In genomic region chr9:40307311-40307710, GRCm38 (mm10) we compare ENCODE assay signal across 33 mouse cellular contexts. TPM values are rescaled to one million over a fixed set of nuclear protein-coding genes. Genes with fewer than 3 reads are reported as not detected.
DNase-seq lines count a peak whose midpoint lies in the region; ATAC-seq and TF ChIP-seq lines count a peak whose summit lies in the region.
"Had no signal": no experiment of that assay in that cellular context is flagged by ENCODE, and none has a peak within 500 bp of the region (broad histone marks: within the 10 kb centered on the region; RNA-seq: fewer than 3 reads in every experiment).

No protein-coding gene starts in this region.

- no peak for TF ChIP-seq CTCF in hindbrain, postnatal 0 days (IDR thresholded peaks at IDR 0.05; ENCODE audit: low read depth)

- no peak overlapping the region for H3K4me2 ChIP-seq in forebrain, embryonic 14.5 days (ENCODE audit: low read length)
- H3K4me2 ChIP-seq in forebrain, embryonic 12.5 days, result no peak overlapping the region
- H3K4me2 ChIP-seq in hindbrain, postnatal 0 days (ENCODE audit: low read depth, low read length), result no peak overlapping the region
- no peak overlapping the region for H3K4me2 ChIP-seq in hindbrain, embryonic 13.5 days
- H3K4me2 ChIP-seq in neural tube, embryonic 13.5 days, result no peak overlapping the region
- no peak overlapping the region for H3K4me2 ChIP-seq in neural tube, embryonic 15.5 days
- H3K4me2 ChIP-seq in forebrain, embryonic 16.5 days (ENCODE audit: low read length), result no peak overlapping the region
- H3K4me2 ChIP-seq: embryonic facial prominence, embryonic 15.5 days; heart, embryonic 11.5 days; neural tube, embryonic 12.5 days; stomach, embryonic 15.5 days had no signal

- no peaks in the 10 kb centered on the region for H3K9me3 ChIP-seq in forebrain, embryonic 14.5 days (replicated peaks; ENCODE audit: control insufficient read depth, low read length)
- no peaks in the 10 kb centered on the region for H3K9me3 ChIP-seq in forebrain, embryonic 12.5 days
- no peaks in the 10 kb centered on the region for H3K9me3 ChIP-seq in hindbrain, postnatal 0 days (ENCODE audit: low read length)
- H3K9me3 ChIP-seq in hindbrain, embryonic 13.5 days, result no peaks in the 10 kb centered on the region
- no peaks in the 10 kb centered on the region for H3K9me3 ChIP-seq in neural tube, embryonic 13.5 days
- no peaks in the 10 kb centered on the region for H3K9me3 ChIP-seq in neural tube, embryonic 15.5 days (replicated peaks)
- H3K9me3 ChIP-seq in forebrain, embryonic 16.5 days (ENCODE audit: control insufficient read depth, low read length), result no peaks in the 10 kb centered on the region
- H3K9me3 ChIP-seq: embryonic facial prominence, embryonic 15.5 days; neural tube, embryonic 12.5 days; stomach, embryonic 15.5 days had no signal

- ATAC-seq in forebrain, embryonic 14.5 days, result no peak
- ATAC-seq in forebrain, embryonic 12.5 days (ENCODE audit: low FRiP score), result no peak
- ATAC-seq in hindbrain, postnatal 0 days, result peak; percentile 66
- no peak for ATAC-seq in hindbrain, embryonic 13.5 days (ENCODE audit: low FRiP score)
- peak; percentile 59; the same call in 1 of the 2 replicates for ATAC-seq in neural tube, embryonic 13.5 days (ENCODE audit: low read depth)
- ATAC-seq in neural tube, embryonic 15.5 days (ENCODE audit: low FRiP score), result no peak
- peak; percentile 75 for ATAC-seq in forebrain, embryonic 16.5 days
- ATAC-seq: intestine, postnatal 0 days; Patski had no signal

- DNase-seq in forebrain, embryonic 14.5 days (ENCODE audit: low spot score), result peak; percentile 34
- DNase-seq in hindbrain, postnatal 0 days (ENCODE audit: low spot score), result peak; percentile 27
- no peak for DNase-seq in right cerebral cortex, postnatal 25 days
- DNase-seq: cerebellum, adult 18-20 months; cerebellum, postnatal 10 days; gastrocnemius, postnatal 25 days; heart, adult 18-20 months; heart, postnatal 4 days; kidney, adult 9 months; kidney, postnatal 10 days; left cerebral cortex, postnatal 4 days; liver; lung, adult 2 months; lung, postnatal 10 days; midbrain, embryonic 14.5 days; retina, postnatal 1 day; right cerebral cortex, postnatal 14 days; thymus, adult 18-20 months; thymus, postnatal 25 days had no signal

- no peak overlapping the region for H3K27ac ChIP-seq in forebrain, embryonic 14.5 days (ENCODE audit: low read depth, low read length)
- no peak overlapping the region for H3K27ac ChIP-seq in forebrain, embryonic 12.5 days
- no peak overlapping the region for H3K27ac ChIP-seq in hindbrain, postnatal 0 days
- no peak overlapping the region for H3K27ac ChIP-seq in hindbrain, embryonic 13.5 days
- H3K27ac ChIP-seq in neural tube, embryonic 13.5 days (replicated peaks), result no peak overlapping the region; the same call in 1 of the 2 replicates
- no peak overlapping the region for H3K27ac ChIP-seq in neural tube, embryonic 15.5 days (replicated peaks)
- H3K27ac ChIP-seq in forebrain, embryonic 16.5 days (ENCODE audit: low read length), result no peak overlapping the region
- H3K27ac ChIP-seq: embryonic facial prominence, embryonic 15.5 days; liver, embryonic 14.5 days; macrophage; neural tube, embryonic 12.5 days; stomach, embryonic 15.5 days had no signal

- H3K4me3 ChIP-seq in forebrain, embryonic 14.5 days (ENCODE audit: low read depth, low read length), result no peak overlapping the region
- no peak overlapping the region for H3K4me3 ChIP-seq in forebrain, embryonic 12.5 days (replicated peaks)
- no peak overlapping the region for H3K4me3 ChIP-seq in hindbrain, postnatal 0 days (ENCODE audit: low read length)
- no peak overlapping the region for H3K4me3 ChIP-seq in hindbrain, embryonic 13.5 days
- no peak overlapping the region for H3K4me3 ChIP-seq in neural tube, embryonic 13.5 days
- H3K4me3 ChIP-seq in neural tube, embryonic 15.5 days (replicated peaks), result no peak overlapping the region
- H3K4me3 ChIP-seq in forebrain, embryonic 16.5 days (replicated peaks; ENCODE audit: low read length), result no peak overlapping the region
- H3K4me3 ChIP-seq: embryonic facial prominence, embryonic 15.5 days; neural tube, embryonic 12.5 days; stomach, embryonic 15.5 days had no signal

- no peak overlapping the region for H3K9ac ChIP-seq in forebrain, embryonic 14.5 days (ENCODE audit: low read length)
- H3K9ac ChIP-seq in forebrain, embryonic 12.5 days, result no peak overlapping the region
- no peak overlapping the region for H3K9ac ChIP-seq in hindbrain, postnatal 0 days (replicated peaks; ENCODE audit: low read length)
- H3K9ac ChIP-seq in hindbrain, embryonic 13.5 days, result no peak overlapping the region
- no peak overlapping the region for H3K9ac ChIP-seq in neural tube, embryonic 13.5 days
- no peak overlapping the region for H3K9ac ChIP-seq in neural tube, embryonic 15.5 days (replicated peaks)
- no peak overlapping the region for H3K9ac ChIP-seq in forebrain, embryonic 16.5 days (replicated peaks; ENCODE audit: low read depth, low read length)
- H3K9ac ChIP-seq: embryonic facial prominence, embryonic 15.5 days; liver, embryonic 14.5 days; neural tube, embryonic 12.5 days; stomach, embryonic 15.5 days had no signal

- H3K27me3 ChIP-seq in forebrain, embryonic 14.5 days (replicated peaks; ENCODE audit: control insufficient read depth, insufficient read depth, low read length), result no peaks in the 10 kb centered on the region
- no peaks in the 10 kb centered on the region for H3K27me3 ChIP-seq in forebrain, embryonic 12.5 days
- H3K27me3 ChIP-seq in hindbrain, postnatal 0 days (ENCODE audit: insufficient read depth, low read length), result no peaks in the 10 kb centered on the region
- no peaks in the 10 kb centered on the region for H3K27me3 ChIP-seq in hindbrain, embryonic 13.5 days
- H3K27me3 ChIP-seq in neural tube, embryonic 13.5 days, result no peaks in the 10 kb centered on the region
- H3K27me3 ChIP-seq in neural tube, embryonic 15.5 days (replicated peaks), result no peaks in the 10 kb centered on the region
- H3K27me3 ChIP-seq in forebrain, embryonic 16.5 days (replicated peaks; ENCODE audit: control insufficient read depth, insufficient read depth, low read length), result no peaks in the 10 kb centered on the region
- H3K27me3 ChIP-seq: embryonic facial prominence, embryonic 15.5 days; neural tube, embryonic 12.5 days; Patski; stomach, embryonic 15.5 days had no signal

- H3K4me1 ChIP-seq in forebrain, embryonic 14.5 days (ENCODE audit: control insufficient read depth, insufficient read depth, low read length), result no peaks in the 10 kb centered on the region
- no peaks in the 10 kb centered on the region; the same call in 1 of the 2 replicates for H3K4me1 ChIP-seq in forebrain, embryonic 12.5 days
- no peaks in the 10 kb centered on the region for H3K4me1 ChIP-seq in hindbrain, postnatal 0 days (ENCODE audit: insufficient read depth, low read length)
- no peaks in the 10 kb centered on the region for H3K4me1 ChIP-seq in hindbrain, embryonic 13.5 days (replicated peaks)
- no peaks in the 10 kb centered on the region for H3K4me1 ChIP-seq in neural tube, embryonic 13.5 days (replicated peaks)
- no peaks in the 10 kb centered on the region for H3K4me1 ChIP-seq in neural tube, embryonic 15.5 days
- H3K4me1 ChIP-seq in forebrain, embryonic 16.5 days (replicated peaks; ENCODE audit: control insufficient read depth, insufficient read depth, low read length), result no peaks in the 10 kb centered on the region
- H3K4me1 ChIP-seq: embryonic facial prominence, embryonic 15.5 days; neural tube, embryonic 12.5 days; stomach, embryonic 15.5 days had no signal

- peaks cover 82% of the 10 kb centered on the region for H3K36me3 ChIP-seq in forebrain, embryonic 14.5 days (ENCODE audit: control insufficient read depth, insufficient read depth, low read length)
- H3K36me3 ChIP-seq in forebrain, embryonic 12.5 days (replicated peaks), result peaks cover 43% of the 10 kb centered on the region
- peaks cover 83% of the 10 kb centered on the region for H3K36me3 ChIP-seq in hindbrain, postnatal 0 days (ENCODE audit: insufficient read depth, low read length)
- H3K36me3 ChIP-seq in hindbrain, embryonic 13.5 days, result peaks cover 99% of the 10 kb centered on the region
- H3K36me3 ChIP-seq in neural tube, embryonic 13.5 days, result peaks cover 97% of the 10 kb centered on the region
- H3K36me3 ChIP-seq in neural tube, embryonic 15.5 days, result peaks cover 94% of the 10 kb centered on the region
- peaks cover 39% of the 10 kb centered on the region for H3K36me3 ChIP-seq in forebrain, embryonic 16.5 days (ENCODE audit: control insufficient read depth, insufficient read depth)
- H3K36me3 ChIP-seq: stomach, embryonic 15.5 days had no signal

- 69% methylated on average over 3 of the region's 3 CpGs for WGBS in forebrain, embryonic 14.5 days
- 87% methylated on average over 3 of the region's 3 CpGs for WGBS in forebrain, embryonic 12.5 days
- 47% methylated on average over 3 of the region's 3 CpGs for WGBS in hindbrain, postnatal 0 days
- 76% methylated on average over 3 of the region's 3 CpGs for WGBS in hindbrain, embryonic 13.5 days
- WGBS in neural tube, embryonic 13.5 days, result 81% methylated on average over 3 of the region's 3 CpGs
- WGBS in neural tube, embryonic 15.5 days, result 69% methylated on average over 3 of the region's 3 CpGs
- 69% methylated on average over 3 of the region's 3 CpGs for WGBS in forebrain, embryonic 16.5 days

RNA-seq across cellular contexts. Expression of gene Scn3b, which starts 38.3 kb away (rescaled TPM):
- polyA plus RNA-seq in forebrain, embryonic 14.5 days (2014; fragmentation: Nextera tagmentation; extraction: Ambion mirVana), result 88.6 and 107 TPM in 2 replicates
- 23.1 and 27.5 TPM in 2 replicates for polyA plus RNA-seq in forebrain, embryonic 12.5 days (2016; fragmentation: Nextera tagmentation; extraction: Ambion mirVana)
- 154 and 159 TPM in 2 replicates for total RNA-seq in hindbrain, postnatal 0 days (2014; rRNA removed)
- 94.5 and 109 TPM in 2 replicates for polyA plus RNA-seq in hindbrain, postnatal 0 days (2015; fragmentation: Nextera tagmentation; extraction: Ambion mirVana)
- polyA plus RNA-seq in hindbrain, embryonic 13.5 days (2015; fragmentation: Nextera tagmentation; extraction: Ambion mirVana), result 101 and 111 TPM in 2 replicates
- polyA plus RNA-seq in neural tube, embryonic 13.5 days (2015; fragmentation: Nextera tagmentation; extraction: Ambion mirVana), result 115 and 121 TPM in 2 replicates
- polyA plus RNA-seq in neural tube, embryonic 15.5 days (2015; fragmentation: Nextera tagmentation; extraction: Ambion mirVana), result 121 and 137 TPM in 2 replicates
- 103 and 127 TPM in 2 replicates for polyA plus RNA-seq in forebrain, embryonic 16.5 days (2015; fragmentation: Nextera tagmentation; extraction: Ambion mirVana)
- total RNA-seq: MEL had no signal

Comparison
In these comparisons a context has a peak if more than half of its experiments do, and no peak if none do; other contexts are left out.
1. ATAC-seq: peak in hindbrain, postnatal 0 days (single experiment), neural tube, embryonic 13.5 days (single experiment) and forebrain, embryonic 16.5 days (single experiment); none in forebrain, embryonic 14.5 days (single experiment), forebrain, embryonic 12.5 days (single experiment), hindbrain, embryonic 13.5 days (single experiment) and neural tube, embryonic 15.5 days (single experiment).